Comparison of ENCODE assay signal across 18 mouse cellular contexts in the genomic region with DNA sequence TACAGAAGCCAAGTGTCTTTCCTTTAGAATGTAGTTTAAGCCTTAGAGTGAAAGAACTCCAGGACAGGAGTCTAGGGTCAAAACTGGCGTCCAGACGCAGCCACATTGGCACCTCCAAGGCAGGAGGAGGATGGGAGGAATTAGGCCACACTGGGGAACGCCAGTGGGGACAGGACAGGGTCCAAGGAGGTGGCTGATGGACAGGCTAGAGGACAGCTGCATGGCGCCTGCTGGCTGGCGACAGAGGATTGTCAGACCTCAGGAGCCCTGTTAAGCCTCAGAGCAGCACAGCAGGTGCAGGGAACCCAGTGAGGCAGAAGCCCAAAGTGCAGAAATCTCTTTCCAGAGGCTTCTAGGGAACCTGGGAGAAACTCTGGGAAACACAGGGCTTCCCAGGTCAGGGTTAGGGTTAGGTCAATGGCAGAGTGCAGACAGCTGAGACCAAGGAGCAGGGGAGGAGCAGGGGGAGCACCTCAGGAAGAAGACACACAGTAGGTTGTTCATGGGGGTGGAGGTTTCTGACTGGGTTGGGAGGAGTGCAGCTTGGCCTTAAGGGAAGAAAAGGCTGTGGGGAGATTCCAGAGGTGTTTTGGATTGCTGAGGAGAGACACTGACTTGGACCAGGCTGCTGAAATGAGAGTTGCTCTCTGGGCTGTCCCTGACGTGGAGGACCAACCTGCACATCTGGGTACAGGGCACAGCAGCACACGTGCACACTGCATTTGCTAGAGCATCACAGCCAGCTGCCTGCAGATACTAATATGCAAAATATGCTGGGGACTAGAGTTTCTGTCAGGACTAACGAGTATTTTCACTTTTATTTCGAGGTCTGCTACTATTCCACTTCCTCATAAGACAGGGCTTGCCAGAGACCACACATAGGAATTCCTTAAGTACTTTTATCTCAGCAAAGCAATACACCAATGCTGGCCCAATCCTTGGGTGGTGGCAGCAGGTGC. TPM values are rescaled to one million over a fixed set of nuclear protein-coding genes. Genes with fewer than 3 reads are reported as not detected.
DNase-seq lines count a peak whose midpoint lies in the region; ATAC-seq and TF ChIP-seq lines count a peak whose summit lies in the region.
"Had no signal": no experiment of that assay in that cellular context is flagged by ENCODE, and none has a peak within 500 bp of the region (broad histone marks: within the 10 kb centered on the region; RNA-seq: fewer than 3 reads in every experiment).

No protein-coding gene starts in this region.

- H3K27ac ChIP-seq in limb, embryonic 13.5 days: no peak overlapping the region
- no peak overlapping the region for H3K27ac ChIP-seq in limb, embryonic 10.5 days
- no peak overlapping the region for H3K27ac ChIP-seq in MEL (ENCODE audit: control insufficient read depth, low read depth, low read length)
- H3K27ac ChIP-seq: forebrain, embryonic 10.5 days; midbrain, embryonic 12.5 days had no signal

- no peak overlapping the region for H3K4me3 ChIP-seq in limb, embryonic 13.5 days
- no peak overlapping the region for H3K4me3 ChIP-seq in limb, embryonic 10.5 days
- H3K4me3 ChIP-seq in MEL (ENCODE audit: control insufficient read depth in 1 of 2, insufficient read depth in 1 of 2, low read depth in 2 of 2, low read length in 2 of 2): no peak overlapping the region
- H3K4me3 ChIP-seq: forebrain, embryonic 10.5 days; midbrain, embryonic 12.5 days had no signal

- no peak for TF ChIP-seq EP300 in MEL (IDR thresholded peaks at IDR 0.05; ENCODE audit: low read depth in 1 of 2, low read length in 2 of 2)

- H3K27me3 ChIP-seq in limb, embryonic 13.5 days: peaks cover 10% of the 10 kb centered on the region
- H3K27me3 ChIP-seq in limb, embryonic 10.5 days (ENCODE audit: low read depth, poor library complexity, severe bottlenecking): peaks cover 28% of the 10 kb centered on the region
- no peaks in the 10 kb centered on the region for H3K27me3 ChIP-seq in MEL (ENCODE audit: control insufficient read depth in 1 of 2, insufficient read depth in 2 of 2, low read length in 2 of 2)

- H3K4me2 ChIP-seq in limb, embryonic 13.5 days (replicated peaks): peak overlapping the region; percentile 90; the same call in 1 of the 2 replicates
- H3K4me2 ChIP-seq: midbrain, embryonic 12.5 days had no signal

- no peak for TF ChIP-seq RAD21 in MEL (IDR thresholded peaks at IDR 0.05; ENCODE audit: low read depth, low read length)

- no peak for TF ChIP-seq POLR2A in MEL (IDR thresholded peaks at IDR 0.05; ENCODE audit: control insufficient read depth in 1 of 2, insufficient read depth in 1 of 2, low read depth in 1 of 2, low read length in 2 of 2, poor library complexity in 1 of 2)

- ATAC-seq in limb, embryonic 13.5 days (ENCODE audit: low FRiP score, low read depth): no peak
- ATAC-seq: lung, postnatal 0 days had no signal

- H3K36me3 ChIP-seq in limb, embryonic 13.5 days: no peaks in the 10 kb centered on the region
- H3K36me3 ChIP-seq in limb, embryonic 10.5 days: no peaks in the 10 kb centered on the region
- H3K36me3 ChIP-seq in MEL (ENCODE audit: control insufficient read depth in 1 of 2, insufficient read depth in 2 of 2, low read length in 2 of 2): peaks cover 0 to 6% of the 10 kb centered on the region in 2 experiments; a peak in 1 of 4 replicates
- H3K36me3 ChIP-seq: forebrain, embryonic 10.5 days; midbrain, embryonic 12.5 days had no signal

- H3K4me1 ChIP-seq in limb, embryonic 13.5 days: peaks cover 33% of the 10 kb centered on the region
- peaks cover 10% of the 10 kb centered on the region for H3K4me1 ChIP-seq in limb, embryonic 10.5 days
- peaks cover 3 to 14% of the 10 kb centered on the region in 2 experiments for H3K4me1 ChIP-seq in MEL (ENCODE audit: control insufficient read depth in 1 of 2, insufficient read depth in 2 of 2, low read length in 2 of 2)

- TF ChIP-seq CTCF in MEL (IDR thresholded peaks at IDR 0.05 in 2 of 3, conservative IDR thresholded peaks at IDR 0.05 in 1 of 3; ENCODE audit: control insufficient read depth in 1 of 3, insufficient read depth in 1 of 3, low read depth in 2 of 3, low read length in 3 of 3, poor library complexity in 1 of 3, severe bottlenecking in 1 of 3): no peak

- H3K79me2 ChIP-seq in MEL (ENCODE audit: control insufficient read depth, insufficient read depth, low read length, poor library complexity): no peaks in the 10 kb centered on the region; the same call in 1 of the 2 replicates

- H3K9me3 ChIP-seq in limb, embryonic 13.5 days: no peaks in the 10 kb centered on the region
- H3K9me3 ChIP-seq in limb, embryonic 10.5 days (replicated peaks): no peaks in the 10 kb centered on the region
- no peaks in the 10 kb centered on the region for H3K9me3 ChIP-seq in MEL (replicated peaks; ENCODE audit: insufficient read depth, low read length)
- H3K9me3 ChIP-seq: forebrain, embryonic 10.5 days; midbrain, embryonic 12.5 days had no signal

- WGBS in limb, embryonic 13.5 days: 65% methylated on average over 9 of the region's 9 CpGs
- 73% methylated on average over 9 of the region's 9 CpGs for WGBS in limb, embryonic 10.5 days

- H3K9ac ChIP-seq in limb, embryonic 13.5 days: no peak overlapping the region
- H3K9ac ChIP-seq in MEL (ENCODE audit: control insufficient read depth, low read depth, low read length, poor library complexity, severe bottlenecking): no peak overlapping the region
- H3K9ac ChIP-seq: midbrain, embryonic 12.5 days had no signal

- no peak for DNase-seq in limb, embryonic 10.5 days (ENCODE audit: low spot score)
- DNase-seq in MEL (ENCODE audit: low read depth, low spot score): no peak
- DNase-seq in induced T-regulatory cell, adult 2 months (ENCODE audit: low read depth): peak; percentile 42
- peak; percentile 78 to 79 for DNase-seq in spleen, postnatal 36 days (ENCODE audit: low spot score in 2 of 2)
- no peak for DNase-seq in thymus, postnatal 4 days
- no peak for DNase-seq in cerebellum, adult 18-20 months
- DNase-seq: adrenal gland, postnatal 10 days; cerebellum, adult 9-11 months; heart, adult 18-20 months; kidney, adult 2 months; kidney, postnatal 36 days; layer of hippocampus, postnatal 36 days; left cerebral cortex, postnatal 4 days; thymus, adult 2 months had no signal

TF ChIP-seq in MEL, 35 proteins besides CTCF, POLR2A, EP300 and RAD21:
- TF ChIP-seq ZKSCAN1 (IDR thresholded peaks at IDR 0.05; ENCODE audit: low read depth, low read length) (peak; percentile 56), MAFK (IDR thresholded peaks at IDR 0.05; ENCODE audit: borderline replicate concordance, low read depth, low read length) (no peak)

RNA-seq across cellular contexts. Expression of a gene that starts 2.9 kb away (rescaled TPM):
- polyA plus RNA-seq in limb, embryonic 13.5 days (2015; fragmentation: Nextera tagmentation; extraction: Ambion mirVana): 16.2 and 18.7 TPM in 2 replicates
- polyA plus RNA-seq in limb, embryonic 10.5 days (2016; fragmentation: Nextera tagmentation; extraction: Ambion mirVana): 4.3 and 6.6 TPM in 2 replicates
- 3.5 and 4.0 TPM in 2 replicates for total RNA-seq in MEL (2012; rRNA removed)
- polyA plus RNA-seq in MEL (2012; ENCODE audit: insufficient read depth in 1 of 2, insufficient read length in 2 of 2, low read depth in 1 of 2, low replicate concordance in 2 of 2, missing spikeins in 1 of 2): 1 to 10 TPM in 1 of 2 experiments, not detected in 1; 7.3 TPM

RNA-seq across cellular contexts. Expression of a gene that starts 48.4 kb away (rescaled TPM):
- 30.1 and 30.4 TPM in 2 replicates for polyA plus RNA-seq in limb, embryonic 13.5 days (2015; fragmentation: Nextera tagmentation; extraction: Ambion mirVana)
- 14.3 and 18.8 TPM in 2 replicates for polyA plus RNA-seq in limb, embryonic 10.5 days (2016; fragmentation: Nextera tagmentation; extraction: Ambion mirVana)
- total RNA-seq in MEL (2012; rRNA removed): 5.0 and 6.7 TPM in 2 replicates
- 10 to 100 TPM in 1 of 2 experiments, not detected in 1; 15.5 TPM for polyA plus RNA-seq in MEL (2012; ENCODE audit: insufficient read depth in 1 of 2, insufficient read length in 2 of 2, low read depth in 1 of 2, low replicate concordance in 2 of 2, missing spikeins in 1 of 2)

Comparison
In these comparisons a context has a peak if more than half of its experiments do, and no peak if none do; other contexts are left out.
1. DNase-seq: peak in induced T-regulatory cell, adult 2 months (single experiment) and spleen, postnatal 36 days (2 of 2); none in limb, embryonic 10.5 days (single experiment), MEL (single experiment), thymus, postnatal 4 days (single experiment) and cerebellum, adult 18-20 months (0 of 2).